Mouse (Mus musculus): ENCODE results near the gene Gabra2.

- TF ChIP-seq CTCF (IDR thresholded peaks at IDR 0.05; ENCODE audit: low read depth, low read length): no peak
- no peak for TF ChIP-seq GATA1 (IDR thresholded peaks at IDR 0.05; ENCODE audit: borderline replicate concordance, low read length)
- no peak for TF ChIP-seq POLR2AphosphoS5 (IDR thresholded peaks at IDR 0.05; ENCODE audit: insufficient replicate concordance, low read depth, low read length)
- no peak for TF ChIP-seq TAL1 (conservative IDR thresholded peaks at IDR 0.05; ENCODE audit: low read depth, low read length)
- no peak for TF ChIP-seq GATA2 (IDR thresholded peaks at IDR 0.05; ENCODE audit: borderline replicate concordance, low read depth, low read length)
Observed at GRCm38 (mm10) chr5:71058047-71058446, 37.6 kb downstream of the Gabra2 start.

Data from G1E (cell line).